Mouse (Mus musculus): ENCODE results near the gene Abcb4.
"Not testable (repeated sequence)": the region's sequence is repeated elsewhere in the genome, so short reads cannot be mapped to it uniquely, and the experiment has no call there.

Abcb4 gene

GRCm38 (mm10) chr5:8999108-8999507, 105.6 kb downstream of the Abcb4 start:
- no peak for DNase-seq (ENCODE audit: low spot score in 2 of 2)

- not testable (repeated sequence) for DNase-seq (ENCODE audit: low spot score in 2 of 2)
These were observed 106.5 kb downstream of the Abcb4 start for GRCm38 (mm10) chr5:9000006-9000405.

GRCm38 (mm10) chr5:9006585-9006984, 113.1 kb downstream of the Abcb4 start:
- not testable (repeated sequence) for DNase-seq (ENCODE audit: low spot score in 2 of 2)

Measured in frontal cortex, postnatal 36 days (tissue).